26 mouse cellular contexts compared by ENCODE assay signal in genomic region chr12:100445686-100446085, GRCm38 (mm10).
DNase-seq lines count a peak whose midpoint lies in the region; ATAC-seq and TF ChIP-seq lines count a peak whose summit lies in the region.
"Had no signal": no experiment of that assay in that cellular context is flagged by ENCODE, and none has a peak within 500 bp of the region (broad histone marks: within the 10 kb centered on the region; RNA-seq: fewer than 3 reads in every experiment).

No protein-coding gene starts in this region.

- WGBS in heart, embryonic 13.5 days = 79% methylated on average over 7 of the region's 7 CpGs
- WGBS in spleen, adult 2 months = 89% methylated on average over 7 of the region's 7 CpGs
- WGBS in midbrain, embryonic 13.5 days = 95% methylated on average over 7 of the region's 7 CpGs

- peak overlapping the region; percentile 24 for H3K27ac ChIP-seq in heart, embryonic 13.5 days (replicated peaks)
- H3K27ac ChIP-seq in spleen, adult 2 months (ENCODE audit: insufficient read depth, low read length) = peak overlapping the region; percentile 49
- peak overlapping the region; percentile 61 for H3K27ac ChIP-seq in brown adipose tissue, adult 24 weeks (replicated peaks; ENCODE audit: low read depth, low read length)
- no peak overlapping the region for H3K27ac ChIP-seq in midbrain, embryonic 13.5 days
- H3K27ac ChIP-seq: forebrain, embryonic 13.5 days; hindbrain, embryonic 14.5 days; limb, embryonic 10.5 days; limb, embryonic 15.5 days; liver, embryonic 13.5 days; midbrain, embryonic 15.5 days; stomach, postnatal 0 days had no signal

- H3K9ac ChIP-seq in heart, embryonic 13.5 days = no peak overlapping the region
- H3K9ac ChIP-seq in midbrain, embryonic 13.5 days (replicated peaks) = no peak overlapping the region
- H3K9ac ChIP-seq: forebrain, embryonic 13.5 days; hindbrain, embryonic 14.5 days; limb, embryonic 15.5 days; liver, embryonic 13.5 days; midbrain, embryonic 15.5 days had no signal

- TF ChIP-seq CTCF in spleen, adult 2 months (IDR thresholded peaks at IDR 0.05; ENCODE audit: extremely low read depth, insufficient read depth, insufficient read length, insufficient replicate concordance) = no peak

- no peak for DNase-seq in heart, postnatal 14 days
- DNase-seq in spleen, adult 2 months (ENCODE audit: low read depth in 1 of 2, low spot score in 2 of 2) = no peak
- no peak for DNase-seq in spleen, postnatal 36 days (ENCODE audit: low spot score in 2 of 2)
- no peak for DNase-seq in embryo, embryonic 10.5 days (ENCODE audit: low spot score)
- DNase-seq: adrenal gland, postnatal 14 days; cerebellum, postnatal 14 days; gastrocnemius, postnatal 36 days; kidney, postnatal 25 days; liver, embryonic 13.5 days; lung, adult 18-20 months; lung, postnatal 4 days; right cerebral cortex, postnatal 25 days; thymus, adult 18-20 months; thymus, postnatal 25 days had no signal

- H3K4me2 ChIP-seq in heart, embryonic 13.5 days = no peak overlapping the region
- no peak overlapping the region for H3K4me2 ChIP-seq in midbrain, embryonic 13.5 days (replicated peaks)
- H3K4me2 ChIP-seq: forebrain, embryonic 13.5 days; hindbrain, embryonic 14.5 days; limb, embryonic 15.5 days; liver, embryonic 13.5 days; midbrain, embryonic 15.5 days had no signal

- H3K4me3 ChIP-seq in heart, embryonic 13.5 days = no peak overlapping the region
- H3K4me3 ChIP-seq in spleen, adult 2 months (ENCODE audit: extremely low read depth, insufficient read depth, insufficient read length) = no peak overlapping the region
- H3K4me3 ChIP-seq in brown adipose tissue, adult 24 weeks (ENCODE audit: insufficient read depth, low read depth, low read length) = no peak overlapping the region
- H3K4me3 ChIP-seq in midbrain, embryonic 13.5 days (replicated peaks) = no peak overlapping the region
- H3K4me3 ChIP-seq: forebrain, embryonic 13.5 days; limb, embryonic 10.5 days; limb, embryonic 15.5 days; liver, embryonic 13.5 days; midbrain, embryonic 15.5 days had no signal

- no peak for TF ChIP-seq POLR2A in spleen, adult 2 months (IDR thresholded peaks at IDR 0.05; ENCODE audit: low read depth, low read length)

- peaks cover 37% of the 10 kb centered on the region for H3K36me3 ChIP-seq in heart, embryonic 13.5 days
- H3K36me3 ChIP-seq in spleen, adult 2 months (ENCODE audit: control insufficient read depth, insufficient read depth, low read length) = no peaks in the 10 kb centered on the region
- H3K36me3 ChIP-seq in midbrain, embryonic 13.5 days = peaks cover 4% of the 10 kb centered on the region; the same call in 1 of the 2 replicates
- H3K36me3 ChIP-seq: limb, embryonic 15.5 days; liver, embryonic 13.5 days; midbrain, embryonic 15.5 days had no signal

- H3K27me3 ChIP-seq in heart, embryonic 13.5 days (replicated peaks) = no peaks in the 10 kb centered on the region
- no peaks in the 10 kb centered on the region for H3K27me3 ChIP-seq in spleen, adult 2 months (ENCODE audit: control insufficient read depth, insufficient read depth, low read length)
- H3K27me3 ChIP-seq in midbrain, embryonic 13.5 days = no peaks in the 10 kb centered on the region
- H3K27me3 ChIP-seq: forebrain, embryonic 13.5 days; limb, embryonic 15.5 days; liver, embryonic 13.5 days; midbrain, embryonic 15.5 days; Patski had no signal

- no peaks in the 10 kb centered on the region for H3K9me3 ChIP-seq in heart, embryonic 13.5 days
- no peaks in the 10 kb centered on the region for H3K9me3 ChIP-seq in midbrain, embryonic 13.5 days
- H3K9me3 ChIP-seq: forebrain, embryonic 13.5 days; limb, embryonic 10.5 days; limb, embryonic 15.5 days; liver, embryonic 13.5 days; midbrain, embryonic 15.5 days had no signal

- H3K4me1 ChIP-seq in heart, embryonic 13.5 days = peaks cover 41% of the 10 kb centered on the region
- peaks cover 22% of the 10 kb centered on the region; the same call in 1 of the 2 replicates for H3K4me1 ChIP-seq in spleen, adult 2 months (ENCODE audit: control insufficient read depth, insufficient read depth, insufficient read length)
- peaks cover 32% of the 10 kb centered on the region for H3K4me1 ChIP-seq in brown adipose tissue, adult 24 weeks (ENCODE audit: control insufficient read depth, insufficient read depth, insufficient read length, low read length)
- peaks cover 4% of the 10 kb centered on the region; the same call in 1 of the 2 replicates for H3K4me1 ChIP-seq in midbrain, embryonic 13.5 days (replicated peaks)
- H3K4me1 ChIP-seq: forebrain, embryonic 13.5 days; liver, embryonic 13.5 days had no signal

- intact Hi-C loops in heart, postnatal 14 days (cut with DNase I) = no loop called here

- ATAC-seq in heart, embryonic 13.5 days (ENCODE audit: extremely low read depth, insufficient number of reproducible peaks, low FRiP score, low TSS enrichment) = no peak
- ATAC-seq in midbrain, embryonic 13.5 days = no peak
- ATAC-seq: forebrain, embryonic 13.5 days; intestine, postnatal 0 days; lung, postnatal 0 days; midbrain, embryonic 15.5 days; Patski had no signal
